Mouse (Mus musculus) cortical plate, adult 2 months (tissue): ENCODE data around the gene Ypel4.

ENCODE experiments used
- CTCF ChIP-seq: fragments of 200-500 bp; IDR thresholded peaks from 2 replicates; pipeline ENCODE4 v1.5.1; 2011; ENCODE audit warnings: mild to moderate bottlenecking, control low read depth, low read length; ENCODE audit not compliant: insufficient read depth; ENCODE audit errors: extremely low read depth
- POLR2A ChIP-seq: fragments of 200-500 bp; IDR thresholded peaks from 2 replicates; pipeline ENCODE4 v1.6.1; 2011; ENCODE audit warnings: mild to moderate bottlenecking, low read length, control low read depth; ENCODE audit not compliant: insufficient read depth; ENCODE audit errors: extremely low read depth

- TF ChIP-seq POLR2A (no peak), CTCF (no peak)
These were observed 28.6 kb upstream of the Ypel4 start for GRCm38 (mm10) chr2:84705295-84705694.
